Mouse (Mus musculus): ENCODE data around the gene Zbtb14.

GRCm38 (mm10) chr17:69365049-69365448, 17.8 kb upstream of the Zbtb14 start:
- TF ChIP-seq CTCF (IDR thresholded peaks at IDR 0.05; ENCODE audit: low read depth), result peak; percentile 88
- TF ChIP-seq EP300 (IDR thresholded peaks at IDR 0.05; ENCODE audit: low read depth), result no peak

Data from liver, embryonic 14.5 days (tissue).